Mouse (Mus musculus) heart, adult 2 months (tissue): ENCODE measurements around the gene Ikzf3. TPM values are rescaled to one million over a fixed set of nuclear protein-coding genes. Genes with fewer than 3 reads are reported as not detected.

Experiments used
- DNase-seq, 2 experiments: peaks; one replicate each; pipeline ENCODE4 v3.0.0; 2021
- H3K27ac ChIP-seq: fragments of 200-600 bp; 2 replicates; pipeline ENCODE4 v1.8.1; 2022
- H3K27me3 ChIP-seq: fragments of 200-500 bp; 2 replicates; pipeline ENCODE4 v1.6.1; 2012; ENCODE audit warnings: mild to moderate bottlenecking, low read length, inconsistent platforms, mixed read lengths; ENCODE audit not compliant: control insufficient read depth, insufficient read depth
- H3K36me3 ChIP-seq: fragments of 200-500 bp; 2 replicates; pipeline ENCODE4 v1.6.1; 2012; ENCODE audit warnings: low read length, inconsistent platforms; ENCODE audit not compliant: control insufficient read depth, insufficient read depth
- H3K4me1 ChIP-seq: fragments of 200-500 bp; 2 replicates; pipeline ENCODE4 v1.6.1; 2011; ENCODE audit warnings: low read length; ENCODE audit not compliant: control insufficient read depth, insufficient read depth
- H3K4me3 ChIP-seq: fragments of 200-600 bp; 2 replicates; pipeline ENCODE4 v1.8.1; 2022
- H3K79me2 ChIP-seq: fragments of 200-500 bp; replicated peaks from 2 replicates; pipeline ENCODE4 v1.6.1; 2012; ENCODE audit warnings: mild to moderate bottlenecking, inconsistent platforms, low read length, moderate library complexity, mixed read lengths; ENCODE audit not compliant: control insufficient read depth, insufficient read depth
- H3K9ac ChIP-seq: fragments of 200-500 bp; 2 replicates; pipeline ENCODE4 v1.6.1; 2012; ENCODE audit warnings: low read depth, mild to moderate bottlenecking, control low read depth, inconsistent platforms, low read length, mixed read lengths
- CTCF ChIP-seq: fragments of 200-600 bp; IDR thresholded peaks from 2 replicates; pipeline ENCODE4 v1.8.1; 2022; ENCODE audit warnings: antibody characterized with exemption, mild to moderate bottlenecking, moderate library complexity
- EP300 ChIP-seq: fragments of 200-500 bp; IDR thresholded peaks from 2 replicates; pipeline ENCODE4 v1.6.1; 2011; ENCODE audit warnings: low read depth, low read length, control low read depth; ENCODE audit not compliant: insufficient read depth
- POLR2A ChIP-seq: fragments of 200-500 bp; IDR thresholded peaks from 2 replicates; pipeline ENCODE4 v1.6.1; 2011; ENCODE audit warnings: mild to moderate bottlenecking, low read depth, low read length, control low read depth; ENCODE audit not compliant: insufficient read depth
- WGBS: fragments of 180-500 bp; shearing (Covaris S2); methylation state at CpG from one replicate; pipeline ENCODE4 v1.1.7; 2018; 5-methylcytosine and 5-hydroxymethylcytosine counted together
- intact Hi-C: fragments of 180-260 bp; cut with DNase I; formaldehyde crosslinking; loops from one replicate; pipeline ENCODE4 v1.15.1; 2025
- polyA plus RNA-seq: library from polyadenylated mRNA; depleted of rRNA; stranded (reverse); fragments of >200 nt; gene quantifications from 2 replicates; pipeline ENCODE4 v1.2.3, GENCODE M21; 2012; rRNA removed
- total RNA-seq, 2 experiments: library from RNA; stranded (reverse); gene quantifications; 2 replicates each; pipeline ENCODE4 v1.2.3; 2021

Ikzf3 gene
- total and polyA plus RNA-seq, 3 experiments: 0.94 to 1.5 (median 1.5) TPM

GRCm38 (mm10) chr11:98426592-98426991 is 119.2 kb downstream of the Ikzf3 start:
- Histone ChIP-seq H3K4me1 (no peaks in the 10 kb centered on the region), H3K79me2 (peaks cover 2% of the 10 kb centered on the region), H3K9ac (no peak overlapping the region), H3K27me3 (no peaks in the 10 kb centered on the region), H3K27ac (no peak overlapping the region), H3K36me3 (no peaks in the 10 kb centered on the region), H3K4me3 (no peak overlapping the region)
- no peak for DNase-seq
- TF ChIP-seq CTCF (no peak), POLR2A (no peak), EP300 (no peak)
- WGBS: 93% methylated on average over 7 of the region's 7 CpGs
- intact Hi-C loops: no loop called here

- no peaks in the 10 kb centered on the region for H3K36me3 ChIP-seq
- no peaks in the 10 kb centered on the region for H3K27me3 ChIP-seq
- H3K27ac ChIP-seq: no peak overlapping the region
- intact Hi-C loops: no loop called here
- H3K4me1 ChIP-seq: peaks cover 7% of the 10 kb centered on the region
- no peak overlapping the region for H3K4me3 ChIP-seq
- H3K79me2 ChIP-seq: peaks cover 4% of the 10 kb centered on the region
- TF ChIP-seq POLR2A (no peak), EP300 (no peak), CTCF (no peak)
- H3K9ac ChIP-seq: no peak overlapping the region
- WGBS: 82% methylated on average over 10 of the region's 10 CpGs
- peak in 1 of 2 experiments; percentile 17 for DNase-seq
Observed at GRCm38 (mm10) chr11:98418939-98419547, 126.8 kb downstream of the Ikzf3 start.

GRCm38 (mm10) chr11:98418273-98418672 is 127.6 kb downstream of the Ikzf3 start:
- WGBS: 26% methylated on average over 6 of the region's 6 CpGs
- no peak for TF ChIP-seq POLR2A
- TF ChIP-seq EP300: no peak
- TF ChIP-seq CTCF: no peak

GRCm38 (mm10) chr11:98417074-98417473 is 128.8 kb downstream of the Ikzf3 start:
- TF ChIP-seq POLR2A (no peak), EP300 (no peak)
- H3K27me3 ChIP-seq: no peaks in the 10 kb centered on the region
- H3K4me1 ChIP-seq: peaks cover 7% of the 10 kb centered on the region
- H3K9ac ChIP-seq: no peak overlapping the region
- H3K27ac ChIP-seq: no peak overlapping the region
- DNase-seq: no peak
- intact Hi-C loops: no loop called here
- 69% methylated on average over 1 of the region's 1 CpGs for WGBS
- H3K4me3 ChIP-seq: no peak overlapping the region
- H3K79me2 ChIP-seq: peaks cover 2% of the 10 kb centered on the region; the same call in 1 of the 2 replicates
- H3K36me3 ChIP-seq: no peaks in the 10 kb centered on the region

More at GRCm38 (mm10) chr11:98418273-98418672, 127.6 kb downstream of the Ikzf3 start:
- no peak overlapping the region for H3K4me3 ChIP-seq
- H3K79me2 ChIP-seq: peaks cover 4% of the 10 kb centered on the region
- intact Hi-C loops: no loop called here
- no peaks in the 10 kb centered on the region for H3K36me3 ChIP-seq
- H3K9ac ChIP-seq: no peak overlapping the region
- peak in 1 of 2 experiments; percentile 17 for DNase-seq
- H3K27me3 ChIP-seq: no peaks in the 10 kb centered on the region
- no peak overlapping the region for H3K27ac ChIP-seq
- peaks cover 7% of the 10 kb centered on the region for H3K4me1 ChIP-seq

Other genes starting within 250 kb of the Ikzf3 start
- gene Neurod2, start 216.4 kb downstream of the Ikzf3 start, total RNA-seq: not detected
- gene Neurod2, start 216.4 kb downstream of the Ikzf3 start, polyA plus RNA-seq: not detected in 2 replicates
- 1 to 10 TPM; 2.6 to 5.3 TPM for gene Ppp1r1b, start 197.6 kb downstream of the Ikzf3 start, total RNA-seq
- gene Ppp1r1b, start 197.6 kb downstream of the Ikzf3 start, polyA plus RNA-seq: 15.8 and 16.2 TPM in 2 replicates
- gene Stard3, start 187.7 kb downstream of the Ikzf3 start, total RNA-seq: 10 to 100 TPM; 19.0 to 24.3 TPM
- 58.3 and 62.3 TPM in 2 replicates for gene Stard3, start 187.7 kb downstream of the Ikzf3 start, polyA plus RNA-seq
- gene Tcap, start 162.2 kb downstream of the Ikzf3 start, total RNA-seq: 1,000 to 10,000 TPM; 1,095 to 3,136 TPM
- 1,250 and 1,827 TPM in 2 replicates for gene Tcap, start 162.2 kb downstream of the Ikzf3 start, polyA plus RNA-seq
- 1 to 10 TPM in 1 of 2 experiments, under 1 TPM in 1; 0.91 to 1.5 TPM for gene Pnmt, start 159.6 kb downstream of the Ikzf3 start, total RNA-seq
- 1.6 and 2.6 TPM in 2 replicates for gene Pnmt, start 159.6 kb downstream of the Ikzf3 start, polyA plus RNA-seq
- gene Pgap3, start 145.5 kb downstream of the Ikzf3 start, total RNA-seq: 1 to 10 TPM; 7.7 to 8.5 TPM
- gene Pgap3, start 145.5 kb downstream of the Ikzf3 start, polyA plus RNA-seq: 18.8 and 21.1 TPM in 2 replicates
- 1 to 10 TPM; 6.6 to 6.9 TPM for gene Erbb2, start 133.6 kb downstream of the Ikzf3 start, total RNA-seq
- gene Erbb2, start 133.6 kb downstream of the Ikzf3 start, polyA plus RNA-seq: 8.4 and 9.2 TPM in 2 replicates
- 10 to 100 TPM; 61.6 to 63.6 TPM for gene Mien1, start 107.0 kb downstream of the Ikzf3 start, total RNA-seq
- 53.5 and 80.0 TPM in 2 replicates for gene Mien1, start 107.0 kb downstream of the Ikzf3 start, polyA plus RNA-seq
- gene Grb7, start 99.6 kb downstream of the Ikzf3 start, total RNA-seq: under 1 TPM; 0.11 to 0.31 TPM
- 0.56 and 0.72 TPM in 2 replicates for gene Grb7, start 99.6 kb downstream of the Ikzf3 start, polyA plus RNA-seq
- gene Zpbp2, start 5.1 kb upstream of the Ikzf3 start, total RNA-seq: not detected
- gene Zpbp2, start 5.1 kb upstream of the Ikzf3 start, polyA plus RNA-seq: 0.23 TPM in 1 of 2 replicates, not detected in the other
- gene Ormdl3, start 41.3 kb upstream of the Ikzf3 start, total RNA-seq: 10 to 100 TPM; 40.2 to 40.9 TPM
- gene Ormdl3, start 41.3 kb upstream of the Ikzf3 start, polyA plus RNA-seq: 61.2 and 63.8 TPM in 2 replicates
- gene Lrrc3c, start 52.3 kb upstream of the Ikzf3 start, total RNA-seq: not detected
- gene Lrrc3c, start 52.3 kb upstream of the Ikzf3 start, polyA plus RNA-seq: not detected in 2 replicates
- gene Gm12355, start 79.6 kb upstream of the Ikzf3 start, total RNA-seq: 10 to 100 TPM in 1 of 2 experiments, 1 to 10 TPM in 1; 7.9 to 10.8 TPM
- not detected in 2 replicates for gene Gm12355, start 79.6 kb upstream of the Ikzf3 start, polyA plus RNA-seq
- 1 to 10 TPM; 2.7 to 2.9 TPM for gene Gsdma3, start 80.3 kb upstream of the Ikzf3 start, total RNA-seq
- gene Gsdma3, start 80.3 kb upstream of the Ikzf3 start, polyA plus RNA-seq: not detected in 2 replicates
- not detected for gene Gsdma2, start 100.7 kb upstream of the Ikzf3 start, total RNA-seq
- gene Gsdma2, start 100.7 kb upstream of the Ikzf3 start, polyA plus RNA-seq: not detected in 2 replicates
- gene Gsdma, start 118.3 kb upstream of the Ikzf3 start, total RNA-seq: not detected
- gene Gsdma, start 118.3 kb upstream of the Ikzf3 start, polyA plus RNA-seq: 0.04 TPM in 1 of 2 replicates, not detected in the other
- 100 to 1,000 TPM in 1 of 2 experiments, 10 to 100 TPM in 1; 89.5 to 105 TPM for gene Psmd3, start 136.5 kb upstream of the Ikzf3 start, total RNA-seq
- 144 and 173 TPM in 2 replicates for gene Psmd3, start 136.5 kb upstream of the Ikzf3 start, polyA plus RNA-seq
- not detected for gene Csf3, start 155.2 kb upstream of the Ikzf3 start, total RNA-seq
- gene Csf3, start 155.2 kb upstream of the Ikzf3 start, polyA plus RNA-seq: not detected in 2 replicates
- gene Med24, start 183.4 kb upstream of the Ikzf3 start, total RNA-seq: 10 to 100 TPM; 41.6 to 48.1 TPM
- 54.5 and 65.2 TPM in 2 replicates for gene Med24, start 183.4 kb upstream of the Ikzf3 start, polyA plus RNA-seq
- gene Thra, start 194.6 kb upstream of the Ikzf3 start, total RNA-seq: 100 to 1,000 TPM; 103 to 105 TPM
- gene Thra, start 194.6 kb upstream of the Ikzf3 start, polyA plus RNA-seq: 89.4 and 104 TPM in 2 replicates
- gene Nr1d1, start 229.3 kb upstream of the Ikzf3 start, total RNA-seq: 100 to 1,000 TPM in 1 of 2 experiments, 10 to 100 TPM in 1; 35.5 to 111 TPM
- gene Nr1d1, start 229.3 kb upstream of the Ikzf3 start, polyA plus RNA-seq: 190 and 208 TPM in 2 replicates
- 10 to 100 TPM; 68.9 to 75.3 TPM for gene Msl1, start 249.5 kb upstream of the Ikzf3 start, total RNA-seq
- gene Msl1, start 249.5 kb upstream of the Ikzf3 start, polyA plus RNA-seq: 21.9 and 44.4 TPM in 2 replicates